Mouse (Mus musculus) right cerebral cortex, postnatal 14 days (tissue): ENCODE data around the gene Nans.

Source experiments
- DNase-seq: peaks from one replicate; pipeline ENCODE4 v3.0.0; 2022

Gene Nans

GRCm38 (mm10) chr4:46485696-46486417 is 3.2 kb upstream of the Nans start:
- peak; percentile 57 for DNase-seq

DNA sequence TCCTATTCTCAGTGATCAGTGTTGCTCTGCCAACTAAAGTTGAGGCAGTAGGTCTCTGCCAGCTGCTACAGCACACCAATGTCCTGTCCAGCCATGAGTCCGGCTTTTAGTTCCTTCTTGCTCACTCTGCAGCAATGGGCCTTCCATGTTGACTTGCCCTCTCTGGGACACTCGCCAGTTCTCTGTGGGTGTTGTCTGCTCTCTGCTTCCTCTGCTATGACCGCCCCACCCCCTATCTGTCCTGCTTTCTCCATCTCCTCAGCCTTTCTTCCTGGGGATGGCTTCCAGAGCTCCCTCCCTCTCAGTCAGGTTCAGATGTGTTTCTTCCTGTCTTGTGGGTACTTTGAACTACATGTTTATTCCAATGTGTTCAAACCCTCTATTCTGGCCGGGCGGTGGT is 1.7 kb upstream of the Nans start:
- DNase-seq, result peak; percentile 43

DNA sequence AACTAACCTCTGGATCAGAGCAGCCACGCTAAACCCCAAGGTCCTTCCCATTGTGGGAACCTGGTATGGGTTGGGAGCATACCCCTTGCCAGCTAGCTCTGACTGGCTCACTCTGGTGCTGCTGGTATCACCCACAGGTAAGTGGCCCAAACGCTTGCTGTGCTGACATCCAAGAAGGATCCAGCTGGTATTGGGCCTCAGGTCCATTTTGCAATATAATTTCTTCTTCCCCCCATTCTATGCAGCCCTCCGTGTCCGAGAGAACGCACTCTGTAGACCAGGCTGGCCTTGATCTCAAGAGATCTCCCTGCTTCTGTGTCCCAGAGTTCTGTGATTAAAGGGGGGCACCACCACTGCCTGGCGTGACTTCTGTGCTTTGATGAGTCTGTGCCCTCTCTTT is 4.0 kb downstream of the Nans start:
- DNase-seq, result no peak

DNA sequence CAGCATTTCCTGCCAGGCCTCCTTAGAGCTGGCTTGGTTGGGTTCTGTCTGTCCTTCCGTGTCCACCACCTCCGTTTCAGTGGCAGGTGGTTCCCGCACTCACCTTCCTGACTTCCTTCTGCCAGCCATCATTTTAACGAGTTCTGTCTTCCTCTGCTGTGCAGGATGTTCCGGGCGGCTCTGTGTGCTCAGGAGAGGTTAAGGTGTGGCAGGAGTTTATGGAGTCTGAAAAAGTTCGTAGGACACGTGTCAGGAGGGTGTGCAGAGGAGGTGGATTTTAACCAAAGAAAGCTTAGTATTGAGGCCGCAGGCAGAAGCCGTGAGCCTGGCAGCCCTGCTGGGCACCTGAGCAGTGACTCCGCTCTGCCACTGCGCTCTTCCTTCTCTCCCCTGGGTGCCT is 6.5 kb downstream of the Nans start:
- no peak for DNase-seq

DNA sequence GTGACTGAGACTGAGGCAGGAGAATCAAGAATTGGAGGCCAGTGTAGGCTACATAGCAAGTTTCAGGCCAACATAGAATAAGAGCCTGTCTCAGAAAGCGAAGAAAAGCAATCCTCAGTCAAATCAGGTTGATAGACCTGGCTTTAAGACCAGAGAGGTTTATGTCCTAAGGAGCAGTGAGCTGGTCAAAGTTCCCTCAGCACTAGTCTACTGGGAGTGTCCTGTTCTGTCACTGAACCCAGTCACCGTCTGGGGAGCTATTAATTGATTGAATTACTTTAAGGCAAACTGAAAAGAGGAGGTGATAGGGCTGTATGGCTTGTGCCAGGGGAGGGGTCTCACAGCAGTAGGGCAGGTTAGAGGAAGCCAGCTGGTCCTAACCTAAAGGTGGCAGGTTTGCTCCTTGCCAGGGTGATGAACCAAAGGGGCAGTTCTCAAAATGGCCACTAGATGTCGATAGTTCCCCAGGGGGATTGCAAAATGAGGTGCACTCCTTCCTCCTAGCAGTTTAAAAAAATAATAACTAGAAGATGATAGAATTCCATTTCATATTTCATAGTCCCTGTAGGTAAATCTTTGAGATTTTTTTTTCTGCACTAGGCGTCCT is 8.3 kb downstream of the Nans start:
- DNase-seq, result peak; percentile 65

DNA sequence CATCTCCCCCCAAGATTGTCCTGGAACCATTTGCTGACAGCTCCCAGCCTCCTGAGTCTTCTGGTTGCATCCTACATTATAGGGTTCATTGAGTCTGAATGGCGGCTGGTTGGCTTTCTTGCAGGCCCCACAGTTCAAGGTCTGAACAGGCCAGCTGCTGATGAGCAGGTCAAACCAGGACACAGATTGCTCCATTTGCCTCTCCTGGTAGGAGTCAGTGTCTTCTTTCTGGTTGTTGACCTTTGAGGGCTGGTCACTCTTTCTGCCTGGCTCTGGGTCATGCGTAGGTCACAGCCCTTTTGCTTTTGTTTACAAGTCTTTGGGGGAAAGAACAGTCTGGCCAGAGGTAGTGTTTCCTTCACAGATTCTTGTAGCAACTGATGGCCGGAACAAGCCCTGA is 9.5 kb downstream of the Nans start:
- no peak for DNase-seq

DNA sequence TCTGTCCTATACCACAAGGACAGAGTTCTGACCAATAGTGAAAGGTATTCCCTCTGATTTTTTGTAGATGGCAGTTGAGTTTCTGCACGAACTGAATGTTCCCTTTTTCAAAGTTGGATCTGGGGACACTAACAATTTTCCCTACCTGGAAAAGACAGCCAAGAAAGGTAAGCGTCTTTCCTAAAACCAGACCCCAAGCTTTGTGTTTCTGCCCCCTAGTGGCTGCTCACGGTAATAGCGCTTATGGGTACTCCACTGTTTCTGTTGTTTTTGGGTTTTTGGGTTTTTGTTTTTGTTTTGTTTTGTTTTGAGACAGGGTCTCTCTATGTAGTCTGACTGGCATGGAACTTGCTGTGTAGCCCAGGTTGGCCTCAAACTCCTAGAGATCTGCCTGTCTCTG is 9.9 kb downstream of the Nans start:
- peak; percentile 49 for DNase-seq

DNA sequence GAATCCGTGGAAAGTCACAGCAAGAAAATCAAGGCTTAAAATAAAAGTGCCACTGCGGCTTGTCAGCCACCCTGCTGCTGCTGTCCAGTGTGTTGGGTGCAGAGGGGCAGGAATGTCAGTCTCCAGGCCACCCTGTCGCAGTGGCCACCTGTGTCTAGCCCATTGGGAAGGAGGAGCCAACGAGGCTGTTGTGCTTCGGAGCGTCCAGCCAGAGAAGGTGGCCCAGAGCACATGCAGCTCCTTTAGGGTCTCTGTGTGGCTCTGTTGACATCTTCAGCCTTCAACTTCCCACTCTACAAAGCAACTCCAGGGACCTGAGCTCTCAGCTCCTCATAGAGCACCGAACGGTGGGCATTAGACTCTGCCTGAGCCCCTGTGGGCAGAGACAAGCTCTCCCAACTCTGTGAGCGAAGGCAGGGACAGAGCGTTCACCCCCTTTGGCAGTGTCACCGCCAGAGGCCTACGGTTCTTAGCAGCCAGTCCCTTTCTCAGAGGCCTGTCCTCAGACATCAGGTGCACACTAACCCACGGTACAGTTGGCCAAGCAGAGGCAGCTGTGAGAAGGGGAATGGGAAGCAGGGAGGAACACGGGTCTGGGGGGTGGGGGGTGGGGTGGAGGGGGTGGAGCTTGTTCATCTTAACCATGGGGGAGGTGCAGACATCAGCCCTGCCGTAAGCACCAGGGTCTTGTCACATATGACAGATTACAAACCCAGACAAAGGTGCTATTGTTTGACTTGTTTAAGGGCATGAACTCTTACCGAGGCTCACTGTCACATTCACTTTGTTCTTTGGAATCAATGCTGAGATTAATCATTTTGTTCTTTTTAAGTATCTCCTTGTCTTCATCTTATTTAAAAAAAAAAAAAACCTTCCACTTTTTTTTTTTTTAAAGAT is 13.8 kb downstream of the Nans start:
- no peak for DNase-seq

DNA sequence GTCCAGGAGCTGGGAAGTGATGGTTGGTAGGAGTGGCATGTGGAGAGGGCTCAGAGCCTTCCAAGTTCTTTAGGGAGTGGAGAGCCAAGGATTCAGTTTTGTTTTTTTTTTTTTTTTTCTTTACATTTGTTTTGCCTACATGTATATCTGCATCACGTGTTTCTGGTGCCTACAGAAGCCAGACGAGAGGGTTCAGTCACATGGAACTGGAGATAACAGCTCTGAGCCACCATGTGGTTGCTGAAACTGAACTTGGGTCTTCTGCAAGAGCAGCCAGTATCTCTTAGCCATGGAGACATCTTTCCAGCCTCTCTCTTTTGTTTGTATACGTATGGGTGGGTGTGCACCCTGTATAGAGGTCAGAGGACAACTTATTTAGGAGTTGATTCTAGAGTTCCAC is 14.8 kb downstream of the Nans start:
- no peak for DNase-seq

GRCm38 (mm10) chr4:46505361-46506057 is 16.5 kb downstream of the Nans start:
- DNase-seq, result no peak

DNA sequence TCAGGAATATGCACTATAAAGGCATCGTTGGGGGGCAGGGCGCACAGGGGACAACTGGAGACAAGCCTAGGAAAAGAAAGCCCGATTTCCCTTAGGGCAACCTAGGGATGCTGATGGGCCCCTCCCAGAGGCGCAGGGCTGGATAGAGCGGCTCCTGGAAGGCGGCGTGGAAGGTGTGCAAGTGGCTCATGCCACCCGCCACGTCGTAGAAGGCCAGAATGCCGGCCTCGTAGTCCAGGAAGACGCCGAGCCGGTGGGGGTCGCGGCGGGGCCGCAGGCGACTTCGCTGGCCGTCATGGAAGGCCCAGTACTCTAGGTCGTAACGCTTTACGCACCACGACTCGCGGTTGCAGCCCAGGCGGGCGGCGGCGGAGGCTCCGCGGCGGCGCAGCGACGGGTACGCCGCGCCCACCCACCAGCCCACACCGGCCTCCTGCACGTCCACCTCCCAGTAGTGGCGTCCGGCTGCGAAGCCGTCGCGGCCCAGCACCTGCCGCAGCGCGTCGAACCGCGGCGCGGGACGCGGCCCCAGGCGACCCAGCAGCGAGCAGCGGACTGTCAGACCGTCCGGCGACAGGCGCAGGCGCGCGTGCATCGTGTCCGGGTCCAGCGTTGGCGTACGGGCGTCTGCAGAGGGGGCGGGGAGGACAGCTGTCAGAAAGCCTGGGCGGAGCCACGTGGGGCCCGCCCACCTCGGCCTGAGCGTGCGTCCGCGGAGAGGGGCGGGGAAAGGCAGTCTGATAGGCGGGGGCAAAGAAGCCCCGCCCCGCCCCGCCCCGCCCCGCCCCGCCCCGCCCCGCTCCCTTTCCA is 18.0 kb downstream of the Nans start:
- DNase-seq, result peak; percentile 94

- peak; percentile 82 for DNase-seq
Measured at GRCm38 (mm10) chr4:46507736-46508460, 18.9 kb downstream of the Nans start.

DNA sequence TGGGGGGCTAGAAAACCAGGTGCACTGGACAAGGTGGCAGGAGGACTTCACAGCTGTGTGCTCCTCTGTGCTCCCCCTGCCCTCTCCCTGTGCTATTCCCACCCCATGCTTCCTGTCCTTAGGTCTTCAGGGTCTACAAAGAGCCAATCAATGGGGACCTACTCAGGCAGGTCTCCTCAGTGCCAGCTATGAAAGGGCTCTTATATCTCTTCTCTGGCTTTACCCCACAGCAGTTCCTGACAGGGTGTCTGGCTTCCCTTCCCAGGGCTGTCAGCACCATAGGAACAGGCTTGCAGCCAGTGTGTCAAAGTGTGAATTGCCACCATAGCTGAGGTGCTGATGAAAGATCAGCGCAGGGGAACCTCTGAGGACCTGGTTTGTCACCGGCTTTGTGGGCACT is 31.4 kb downstream of the Nans start:
- DNase-seq, result no peak

GRCm38 (mm10) chr4:46521457-46521856 is 32.4 kb downstream of the Nans start:
- DNase-seq, result no peak

GRCm38 (mm10) chr4:46523324-46523723 is 34.3 kb downstream of the Nans start:
- DNase-seq, result no peak

DNA sequence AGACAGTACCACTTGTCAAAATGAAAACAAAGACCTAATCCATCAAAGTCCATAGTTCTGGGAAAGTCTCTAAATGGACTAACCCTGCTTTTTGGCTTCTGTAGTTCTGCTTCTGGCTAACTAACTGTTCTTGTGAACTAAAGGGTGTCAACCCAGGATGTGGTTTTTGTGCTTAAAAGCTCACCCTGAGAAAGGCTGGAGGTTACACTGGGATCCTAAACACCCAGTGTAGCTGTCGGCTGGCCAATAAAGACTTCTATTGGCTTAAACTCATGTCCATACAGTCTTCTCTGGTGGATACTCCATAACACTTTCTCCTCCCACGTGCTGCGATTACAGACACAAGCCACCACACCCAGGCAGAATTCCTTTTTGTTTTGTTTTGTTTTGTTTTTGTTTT is 37.2 kb downstream of the Nans start:
- DNase-seq, result no peak

DNA sequence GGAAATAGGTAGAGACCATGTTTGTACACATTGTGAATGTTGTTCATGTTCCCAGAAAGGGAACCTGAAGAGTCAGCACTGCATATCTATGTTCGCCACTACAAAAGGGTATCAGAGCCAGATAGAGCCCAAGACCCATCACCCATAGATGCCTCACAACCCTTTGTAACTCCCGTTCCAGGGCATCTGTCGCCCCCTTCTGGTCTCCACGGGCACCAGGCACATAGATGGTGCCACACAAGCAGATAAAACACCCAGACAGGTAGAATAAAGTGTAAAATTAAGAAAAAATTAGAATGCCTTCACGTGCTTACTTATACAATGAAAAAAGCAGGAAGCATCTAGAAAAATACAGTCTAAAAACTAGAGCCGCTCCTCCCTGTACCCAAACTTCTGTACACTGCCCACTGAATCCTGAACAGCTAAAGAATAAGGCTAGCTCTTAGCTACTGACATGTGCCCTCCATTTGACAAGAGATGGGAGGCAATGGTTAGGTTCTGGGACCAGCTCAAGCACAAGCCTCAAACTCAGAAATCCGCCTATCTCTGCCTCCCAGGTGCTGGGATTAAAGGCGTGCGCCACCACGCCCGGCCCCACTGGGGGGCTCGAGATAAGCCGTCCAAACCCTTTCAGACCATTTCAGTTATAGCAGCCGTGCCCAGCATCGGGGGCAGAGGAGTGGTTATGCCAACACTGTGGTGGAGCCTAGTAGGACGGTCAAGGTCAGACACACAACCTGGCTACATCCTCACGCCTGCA is 37.9 kb downstream of the Nans start:
- DNase-seq, result no peak

DNA sequence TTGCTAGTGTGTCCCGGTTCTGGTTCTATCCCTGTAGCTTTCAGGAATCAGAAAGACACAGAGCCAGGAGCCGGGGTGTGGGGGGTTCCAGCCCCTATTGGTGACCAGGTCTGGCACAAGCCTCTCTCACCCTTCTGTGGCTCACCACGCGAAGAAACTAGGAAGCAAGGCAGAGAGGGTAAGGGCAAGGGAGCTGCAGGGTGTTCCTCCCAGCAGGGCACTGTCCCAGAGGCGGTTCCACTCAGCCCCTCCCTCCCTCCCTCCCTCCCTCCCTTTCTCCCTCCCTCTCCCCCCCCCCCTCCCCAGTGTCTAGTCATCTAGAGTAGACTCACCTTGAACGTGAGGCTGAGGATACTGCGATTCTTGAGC is 38.5 kb downstream of the Nans start:
- DNase-seq, result no peak

GRCm38 (mm10) chr4:46529722-46530121 is 40.7 kb downstream of the Nans start:
- DNase-seq, result no peak

DNA sequence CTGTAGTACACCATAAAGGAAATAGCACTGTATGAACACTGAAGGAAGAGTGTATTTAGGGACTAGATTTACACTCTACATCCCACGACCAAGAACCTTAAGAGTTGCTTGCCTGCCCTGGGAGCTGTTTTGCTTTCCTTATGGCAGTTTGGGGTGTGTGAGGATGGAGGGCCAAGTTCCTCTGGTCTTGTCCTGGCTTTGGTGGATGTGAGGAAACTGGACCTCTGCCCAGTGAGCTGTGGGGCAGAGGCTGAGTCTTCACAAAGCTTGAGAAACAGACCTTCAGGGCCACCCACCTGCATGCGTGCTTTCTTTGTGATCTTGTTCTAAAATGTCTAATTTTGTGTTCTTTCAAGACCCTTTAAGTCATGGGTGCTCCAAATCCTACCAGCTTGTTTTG is 43.5 kb downstream of the Nans start:
- DNase-seq, result no peak

- no peak for DNase-seq
Measured at GRCm38 (mm10) chr4:46532926-46533325, 43.9 kb downstream of the Nans start.
